Mouse (Mus musculus): ENCODE results near the gene Gm11939.
"Not testable (repeated sequence)": the region's sequence is repeated elsewhere in the genome, so short reads cannot be mapped to it uniquely, and the experiment has no call there.

Gm11939 gene

DNA sequence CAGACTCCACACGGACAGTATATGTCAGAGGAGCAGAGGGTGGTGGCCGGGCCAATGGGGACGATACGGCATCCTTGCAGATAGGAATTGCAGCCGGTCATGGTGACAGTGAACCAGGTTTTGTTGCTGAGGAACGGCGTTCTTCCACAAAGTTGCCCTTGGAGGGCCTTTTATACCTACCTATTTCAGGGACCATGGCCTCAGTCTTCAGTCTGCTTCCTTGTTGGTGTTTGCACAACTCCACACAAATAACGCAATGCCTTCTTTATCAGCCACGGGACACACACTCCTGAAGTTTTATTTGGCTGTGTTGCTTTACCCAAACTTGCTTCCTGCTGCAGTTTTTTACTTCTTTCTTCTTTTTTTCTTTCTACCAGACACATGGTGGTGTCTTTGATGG is at the start of gene Gm11939:
Gm11939 (minus strand) TSS at position 101 of the 400 bp plus-strand sequence.
- DNase-seq: no peak

DNA sequence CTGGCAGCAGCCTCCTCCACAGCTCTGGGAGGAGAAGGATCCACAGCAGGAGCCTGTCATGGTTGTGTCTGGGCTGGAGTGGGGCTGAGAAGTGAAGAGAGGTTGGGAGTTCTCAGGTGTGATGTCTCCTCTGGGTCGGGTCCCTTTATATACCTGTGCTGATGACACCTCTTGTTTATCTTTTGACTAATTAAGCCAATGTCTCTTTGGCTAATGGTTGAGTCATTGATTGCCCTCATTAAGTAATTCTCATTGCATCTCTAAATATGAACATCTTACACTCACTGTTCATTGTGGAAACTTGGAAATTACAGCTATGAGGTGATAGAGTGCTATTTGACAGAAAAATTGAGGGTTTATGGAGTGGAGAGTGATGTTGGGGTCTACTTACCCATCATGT is 43.9 kb upstream of the Gm11939 start, which contains the start of gene Gm11938:
Gm11938 (minus strand) TSS at position 101 of the 400 bp plus-strand sequence.
- DNase-seq: not testable (repeated sequence)

DNA sequence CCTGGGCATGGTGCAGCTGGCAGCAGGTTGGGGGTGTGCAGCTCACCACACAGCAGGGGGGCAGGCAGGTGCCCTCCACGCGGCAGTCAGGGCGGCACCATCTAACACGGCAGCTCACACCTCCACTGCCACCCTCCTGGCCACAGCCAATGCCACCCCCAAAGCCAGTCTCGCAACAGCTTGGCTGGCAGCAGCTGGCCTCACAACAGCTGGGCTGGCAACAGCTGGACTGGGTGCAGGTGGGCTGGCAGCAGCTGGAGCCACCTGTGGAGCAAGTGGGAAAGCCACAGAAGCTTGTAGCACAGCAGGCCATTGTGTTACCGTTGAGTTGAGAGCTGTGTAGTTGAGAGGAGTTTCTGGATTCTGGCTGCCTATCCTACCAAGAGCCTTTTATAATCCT is 38.5 kb upstream of the Gm11939 start, which contains the start of gene Krtap9-3:
Krtap9-3 (minus strand) TSS at position 364 of the 400 bp plus-strand sequence.
- not testable (repeated sequence) for DNase-seq

DNA sequence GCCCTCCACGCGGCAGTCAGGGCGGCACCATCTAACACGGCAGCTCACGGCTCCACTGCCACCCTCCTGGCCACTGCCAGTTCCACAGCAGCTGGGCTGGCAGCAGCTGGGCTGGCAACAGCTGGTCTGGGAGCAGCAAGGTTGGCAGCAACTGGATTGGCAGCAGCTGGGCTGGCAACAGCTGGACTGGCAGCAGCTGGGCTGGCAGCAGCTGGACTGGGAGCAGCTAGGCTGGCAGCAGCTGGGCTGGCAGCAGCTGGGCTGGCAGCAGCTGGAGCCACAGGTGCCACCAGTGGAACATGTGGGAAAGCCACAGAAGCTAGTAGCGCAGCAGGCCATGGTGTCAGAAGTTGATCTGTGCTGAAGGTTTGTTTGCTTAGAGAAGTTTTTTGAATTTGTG is 31.7 kb upstream of the Gm11939 start, which contains the start of gene Krtap1-3:
Krtap1-3 (minus strand) TSS at position 359 of the 400 bp plus-strand sequence.
- no peak for DNase-seq

DNA sequence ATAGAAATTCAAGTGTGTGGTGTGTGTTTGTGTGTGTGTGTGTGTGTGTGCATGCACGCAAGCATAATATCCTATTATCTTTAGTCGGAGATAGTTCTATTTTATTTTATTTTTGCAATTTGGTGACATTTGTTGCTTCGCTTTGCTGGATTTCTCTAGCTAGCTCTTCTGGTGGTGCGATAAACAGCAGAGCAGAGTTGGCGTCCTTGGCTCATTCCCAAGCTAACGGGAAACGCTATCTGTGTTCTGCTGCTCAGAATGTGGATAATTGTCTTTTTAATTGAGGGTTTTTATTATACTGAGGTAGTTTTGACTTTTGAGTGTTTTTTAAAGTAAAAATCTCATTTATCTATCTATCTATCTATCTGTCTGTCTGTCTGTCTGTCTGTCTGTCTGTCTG is 25.8 kb upstream of the Gm11939 start:
- no peak for DNase-seq

DNA sequence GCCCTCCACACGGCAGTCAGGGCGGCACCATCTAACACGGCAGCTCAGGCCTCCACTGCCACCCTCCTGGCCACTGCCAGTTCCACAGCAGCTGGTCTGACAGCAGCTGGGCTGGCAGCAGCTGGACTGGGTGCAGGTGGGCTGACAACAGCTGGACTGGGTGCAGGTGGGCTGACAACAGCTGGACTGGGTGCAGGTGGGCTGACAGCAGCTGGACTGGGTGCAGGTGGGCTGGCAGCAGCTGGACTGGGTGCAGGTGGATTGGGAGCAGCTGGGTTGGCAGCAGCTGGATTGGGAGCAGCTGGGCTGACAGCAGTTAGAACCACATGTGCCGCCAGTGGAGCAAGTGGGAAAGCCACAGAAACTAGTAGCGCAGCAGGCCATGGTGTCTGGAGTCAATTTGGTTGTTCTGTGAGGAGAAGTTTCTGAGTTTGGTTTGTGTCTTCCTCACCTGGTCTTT is 24.0 kb upstream of the Gm11939 start, which contains the start of gene Krtap1-4:
Krtap1-4 (minus strand) TSS at position 410 of the 460 bp plus-strand sequence.
- no peak for DNase-seq

DNA sequence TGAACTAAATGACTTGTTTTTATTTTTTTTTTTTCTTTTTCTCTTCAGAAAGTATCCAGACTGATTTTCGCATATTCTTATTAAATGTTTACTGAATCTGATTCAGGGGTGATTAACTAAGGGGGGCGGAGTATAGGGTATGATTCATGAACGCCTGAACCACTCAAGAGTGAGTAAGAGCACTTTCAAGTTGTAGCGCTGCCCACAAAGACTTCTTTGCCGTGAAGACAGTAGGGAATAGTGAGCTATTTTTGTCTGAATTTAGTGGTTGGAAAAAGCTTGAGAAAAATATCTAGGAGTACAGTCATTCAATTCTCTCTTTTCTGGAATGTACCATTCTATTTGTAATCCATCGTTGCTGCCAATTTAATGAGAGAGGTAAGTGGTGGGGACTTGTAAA is 22.3 kb upstream of the Gm11939 start:
- no peak for DNase-seq

DNA sequence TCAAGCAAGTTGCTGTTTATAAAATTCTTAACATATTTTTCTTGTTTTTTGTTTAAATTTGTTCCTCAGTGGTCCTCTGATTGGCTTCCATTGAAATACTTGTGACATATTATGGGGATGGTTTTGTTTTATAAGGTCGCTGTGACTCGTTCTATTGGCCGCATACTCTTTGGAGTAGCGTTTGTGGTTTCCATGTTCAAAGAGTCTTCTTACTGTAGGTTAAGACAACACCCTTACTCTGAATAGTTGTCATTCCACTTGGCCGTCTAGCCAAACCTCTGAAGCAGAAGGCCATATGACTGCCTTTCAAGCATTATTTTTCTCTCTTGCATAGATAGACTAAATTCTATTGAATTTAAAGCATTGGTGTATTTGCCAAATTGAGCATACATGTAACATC is 21.8 kb upstream of the Gm11939 start:
- DNase-seq: no peak

DNA sequence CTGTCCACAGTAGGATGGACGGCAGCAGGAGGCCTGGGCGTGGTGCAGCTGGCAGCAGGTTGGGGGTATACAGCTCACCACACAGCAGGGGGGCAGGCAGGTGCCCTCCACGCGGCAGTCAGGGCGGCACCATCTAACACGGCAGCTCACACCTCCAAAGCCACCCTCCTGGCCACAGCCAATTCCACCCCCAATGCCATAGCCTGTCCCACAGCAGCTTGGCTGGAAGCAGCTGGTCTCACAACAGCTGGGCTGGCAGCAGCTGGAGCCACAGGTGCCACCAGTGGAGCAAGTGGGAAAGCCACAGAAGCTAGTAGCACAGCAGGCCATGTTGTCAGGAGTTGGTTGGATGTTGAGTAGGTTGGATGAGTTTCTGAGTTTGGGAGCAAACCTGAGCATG is 21.4 kb upstream of the Gm11939 start, which contains the start of gene Krtap1-5:
Krtap1-5 (minus strand) TSS at position 381 of the 400 bp plus-strand sequence.
- DNase-seq: no peak

DNA sequence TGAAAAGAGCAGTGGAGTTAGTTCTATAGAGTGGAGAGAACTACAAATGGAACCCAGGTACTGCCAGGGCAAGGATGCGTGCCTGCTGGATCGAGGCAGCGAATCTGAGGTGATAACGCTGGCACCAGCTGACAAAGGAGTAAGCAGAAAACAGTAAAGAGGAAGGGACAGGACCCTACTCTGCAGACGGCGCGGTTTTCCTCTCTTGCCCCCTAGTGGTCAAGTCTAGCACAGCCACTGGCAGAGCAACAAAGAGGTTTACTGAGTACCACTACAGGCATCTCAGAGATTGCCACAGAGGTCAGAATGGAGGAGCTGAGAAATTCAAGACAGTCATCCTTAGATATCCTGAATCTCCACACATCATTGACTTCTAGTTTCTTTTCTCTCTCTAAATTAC is 14.8 kb upstream of the Gm11939 start:
- peak; percentile 35 to 50 for DNase-seq

DNA sequence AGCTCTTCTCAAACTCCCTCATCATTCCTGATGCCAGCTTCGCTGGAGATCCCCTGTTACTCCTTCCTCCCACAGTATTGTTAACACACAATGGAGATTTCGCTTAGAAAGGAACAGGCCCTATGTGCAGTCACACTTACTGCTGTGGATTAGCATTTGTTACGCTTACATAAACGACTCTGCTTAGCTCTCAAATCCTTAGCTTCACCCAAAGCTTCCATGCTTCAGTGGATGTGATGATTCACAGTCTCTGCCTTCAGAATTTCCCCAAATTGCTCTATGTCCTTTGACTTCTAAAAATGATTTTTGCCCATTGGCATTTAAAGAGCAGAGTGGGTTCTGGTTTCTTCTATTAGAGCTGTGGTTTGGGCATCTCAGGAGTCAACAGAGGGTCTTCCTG is 13.9 kb upstream of the Gm11939 start:
- DNase-seq: no peak

DNA sequence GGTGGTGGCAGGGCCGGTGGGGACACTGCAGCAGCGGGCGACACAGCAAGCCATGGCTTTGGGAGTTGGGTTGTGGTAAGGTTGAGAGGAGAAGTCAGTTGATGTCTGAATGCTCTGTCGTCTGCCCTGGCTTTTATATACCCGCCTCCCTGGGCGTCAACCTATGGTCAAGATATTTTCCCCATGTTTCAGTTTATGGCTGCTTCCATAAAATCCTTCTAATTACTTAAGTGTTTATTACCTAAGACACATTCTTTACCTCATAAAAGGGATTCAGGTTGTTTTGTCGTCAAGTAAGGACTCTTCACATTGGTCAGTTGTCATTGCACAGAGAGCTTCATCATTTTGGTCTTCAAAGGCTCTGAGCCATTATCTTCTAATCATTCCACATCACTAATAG is 7.3 kb upstream of the Gm11939 start, which contains the start of gene Krtap3-1:
Krtap3-1 (minus strand) TSS at position 101 of the 400 bp plus-strand sequence.
- no peak for DNase-seq

DNA sequence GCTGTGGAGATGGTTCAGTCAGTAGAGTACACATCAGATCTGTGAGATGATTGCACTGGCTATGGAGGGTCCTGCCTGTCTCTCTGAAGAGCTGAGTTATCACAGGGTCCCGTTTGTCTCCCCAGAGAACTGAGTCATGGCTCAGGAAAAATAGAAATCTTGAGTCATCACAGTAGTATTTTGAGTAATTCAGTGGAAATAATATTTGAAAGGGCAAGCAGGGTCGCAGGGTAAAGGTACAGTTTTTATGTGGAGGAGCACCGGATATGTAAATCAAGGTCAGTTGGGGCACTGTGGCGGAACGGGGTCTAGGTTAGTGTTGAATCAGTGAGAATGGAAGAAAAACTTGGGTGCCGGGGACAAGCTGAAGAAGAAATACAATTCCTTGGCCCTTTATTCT is 3.3 kb upstream of the Gm11939 start:
- no peak for DNase-seq

DNA sequence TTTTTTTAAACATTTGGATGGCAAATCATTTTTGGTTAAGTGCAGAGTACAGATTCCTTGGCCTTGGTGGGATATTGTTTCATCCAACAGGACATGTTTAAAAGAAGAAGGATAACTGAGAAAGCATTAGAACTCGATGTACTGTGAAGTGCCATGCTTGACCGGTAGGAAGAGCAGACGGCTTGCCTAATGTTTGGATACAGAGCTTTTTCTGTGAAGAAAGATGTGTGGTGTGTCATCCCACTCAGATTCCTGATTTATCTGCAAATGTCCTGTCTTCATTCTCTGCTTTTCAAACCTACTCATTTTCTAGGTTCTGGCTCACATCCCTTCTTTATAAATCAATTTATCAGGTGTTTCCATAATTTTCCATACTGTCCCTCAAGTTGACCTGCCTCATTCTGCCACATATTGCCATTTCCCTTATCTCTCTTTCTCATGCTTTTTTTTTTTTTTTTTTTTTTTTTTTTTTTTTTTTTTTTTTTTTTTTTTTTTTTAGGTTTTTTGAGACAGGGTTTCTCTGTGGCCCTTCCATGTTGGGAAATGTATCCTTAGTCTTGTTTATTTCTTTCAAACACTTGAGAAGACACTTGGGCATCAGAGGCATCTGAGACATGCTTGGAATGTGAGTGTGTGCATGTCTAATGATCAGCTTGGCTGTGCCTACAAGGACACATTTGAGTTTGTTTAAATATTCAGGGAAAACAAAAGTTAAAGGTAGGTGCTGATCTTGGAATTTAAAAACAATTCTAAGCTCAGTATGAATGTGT is 1.1 kb downstream of the Gm11939 start:
- DNase-seq: no peak

DNA sequence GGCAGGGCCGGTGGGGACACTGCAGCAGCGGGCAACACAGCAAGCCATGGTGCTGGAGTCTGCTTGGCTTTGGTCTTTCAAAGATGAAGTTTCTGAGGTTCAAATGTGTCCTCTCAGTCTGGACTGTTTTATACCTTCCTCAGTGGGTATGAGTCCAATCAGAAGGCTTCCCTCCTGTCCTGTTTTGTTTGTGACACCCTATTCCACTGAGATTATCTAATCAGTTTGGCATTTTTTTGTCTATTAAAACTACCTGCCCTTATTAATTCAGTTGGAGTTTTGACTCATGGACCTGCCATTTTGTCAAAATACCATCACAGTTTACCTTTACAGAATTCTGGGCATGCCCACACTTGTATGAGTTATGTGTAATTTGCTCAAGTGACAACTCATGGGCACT is 2.5 kb downstream of the Gm11939 start, which contains the start of gene Krtap3-2:
Krtap3-2 (minus strand) TSS at position 101 of the 400 bp plus-strand sequence.
- no peak for DNase-seq

DNA sequence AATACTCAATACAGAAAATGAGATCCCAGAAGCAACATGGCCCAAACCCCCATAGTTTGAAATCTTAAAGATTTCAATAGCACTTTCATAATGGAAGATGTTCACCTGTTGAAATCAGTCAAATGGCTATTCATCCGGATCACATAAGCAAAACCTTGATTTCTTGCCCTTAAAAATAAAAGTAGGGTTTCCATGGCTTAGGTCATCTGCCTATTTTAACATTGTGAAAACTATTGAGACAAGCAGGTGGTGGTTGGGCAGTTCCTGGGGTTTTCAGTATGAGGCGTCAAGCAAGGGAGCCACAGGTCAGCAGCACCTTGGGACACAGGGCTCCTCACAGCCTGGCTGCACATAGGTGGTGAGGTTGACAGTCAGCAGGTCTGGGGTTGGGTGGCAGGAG is 3.1 kb downstream of the Gm11939 start:
- DNase-seq: no peak

DNA sequence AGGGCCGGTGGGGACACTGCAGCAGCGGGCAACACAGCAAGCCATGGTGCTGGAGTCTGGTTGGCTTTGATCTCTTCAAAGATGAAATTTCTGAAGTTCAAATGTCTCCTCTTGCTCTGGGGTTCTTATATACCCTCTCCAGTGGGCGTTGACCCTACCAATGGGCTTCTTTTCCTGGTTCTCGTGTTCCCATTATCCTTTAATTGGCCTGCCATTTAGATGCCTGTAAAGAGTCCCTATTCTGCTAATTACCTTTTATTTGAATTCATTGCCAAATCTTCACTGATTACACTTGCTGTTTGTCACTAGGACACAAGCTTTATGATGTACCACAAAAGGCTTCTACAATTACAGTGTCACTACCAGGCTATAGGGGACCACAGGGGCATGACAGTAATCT is 8.5 kb downstream of the Gm11939 start, which contains the start of gene Krtap3-3:
Krtap3-3 (minus strand) TSS at position 101 of the 400 bp plus-strand sequence.
- DNase-seq: no peak

DNA sequence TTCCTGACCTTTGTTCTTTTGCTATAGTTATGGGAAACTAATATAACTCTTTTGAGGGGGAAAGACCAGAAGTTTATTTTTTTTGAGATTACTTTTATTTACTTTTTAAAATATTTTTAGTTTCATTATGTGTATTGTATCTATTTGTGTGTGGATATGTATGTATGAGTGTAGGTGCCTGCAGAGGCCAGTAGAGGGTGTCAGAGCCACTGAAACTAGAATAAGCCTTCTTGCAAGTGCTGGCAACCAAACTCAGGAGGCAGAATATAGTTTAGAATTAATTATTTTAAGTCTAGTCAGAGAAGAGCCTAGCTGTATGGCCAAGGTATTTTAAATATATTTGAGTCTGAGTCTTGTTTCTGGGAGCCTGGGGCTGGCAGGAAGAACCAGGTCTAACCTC is 11.4 kb downstream of the Gm11939 start:
- DNase-seq: no peak

DNA sequence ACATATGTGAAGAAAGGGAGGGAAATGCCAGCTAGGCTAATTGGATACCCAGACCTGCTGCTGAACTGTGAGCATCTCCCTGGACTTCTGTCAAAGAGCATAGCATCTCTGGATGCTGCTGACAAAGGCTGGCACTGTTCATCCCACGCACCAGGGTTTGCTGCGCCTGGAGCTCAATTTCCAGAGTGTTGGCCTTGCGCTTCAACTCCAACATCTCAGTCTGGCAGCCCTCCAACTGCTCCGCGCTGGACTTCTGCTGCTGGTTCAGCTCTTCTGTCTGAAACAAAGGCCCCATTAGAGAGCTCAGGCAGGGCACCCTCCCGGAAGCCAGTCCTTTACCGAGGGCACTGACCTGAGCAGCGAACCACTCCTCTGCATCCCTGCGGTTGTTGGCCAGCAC is 19.5 kb downstream of the Gm11939 start:
- DNase-seq: no peak

DNA sequence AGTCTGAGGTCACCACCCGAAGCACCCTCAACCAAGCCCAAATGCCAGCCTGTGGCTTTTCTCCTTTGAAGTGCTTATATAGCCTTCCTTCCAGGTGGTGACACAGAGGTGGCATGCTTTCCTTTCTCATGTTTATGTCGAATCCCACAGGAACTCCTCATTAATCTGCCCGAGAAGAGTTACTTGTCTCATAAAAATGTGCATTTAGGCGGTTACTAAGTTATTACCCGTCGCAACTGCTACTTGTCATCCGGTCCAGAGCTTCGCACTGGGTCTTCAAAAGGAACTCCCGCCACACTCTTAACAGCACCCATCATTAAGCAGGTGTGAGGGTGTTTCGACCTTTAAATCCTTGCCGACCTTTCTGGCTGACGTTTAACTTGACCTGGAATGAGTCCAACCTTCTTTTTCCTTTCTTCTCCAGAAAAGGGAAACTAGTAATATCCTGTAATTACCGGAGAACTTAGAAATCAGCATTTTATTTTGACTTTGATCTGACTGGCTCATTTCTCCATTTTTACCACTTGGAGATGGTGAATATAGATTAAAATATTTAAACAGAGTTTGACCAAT is 37.9 kb downstream of the Gm11939 start, which contains the start of gene Krt39:
Krt39 (minus strand) TSS at position 51 of the 573 bp plus-strand sequence.
- no peak for DNase-seq

DNA sequence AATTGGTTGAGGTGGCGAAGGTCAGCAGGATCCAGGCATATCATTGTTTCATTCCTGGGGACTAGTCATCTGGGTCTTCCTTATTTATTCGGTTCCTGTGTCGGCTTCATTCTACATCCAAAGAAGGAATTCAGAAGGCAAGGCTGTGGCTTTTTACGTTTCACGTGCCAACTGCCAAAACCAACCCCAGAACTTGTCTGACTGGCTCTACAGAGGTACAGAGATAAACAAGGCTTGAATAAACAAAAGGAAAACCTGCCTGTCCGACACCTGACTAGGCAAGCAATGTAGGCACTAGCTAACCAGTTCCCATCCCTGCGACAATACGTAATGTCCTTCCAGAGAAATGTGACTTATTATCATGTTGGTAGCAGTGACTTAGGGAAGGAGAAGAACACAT is 45.2 kb downstream of the Gm11939 start:
- DNase-seq: no peak
